Mouse (Mus musculus): Measurements from ENCODE around the gene Epb41l5. TPM values are rescaled to one million over a fixed set of nuclear protein-coding genes. Genes with fewer than 3 reads are reported as not detected.
A peak's percentile ranks its signal among the peaks of the same experiment; 100 is the strongest.

Epb41l5 gene
- total RNA-seq, 2 experiments from 2014 or later = 2.7 to 5.6 TPM

DNA sequence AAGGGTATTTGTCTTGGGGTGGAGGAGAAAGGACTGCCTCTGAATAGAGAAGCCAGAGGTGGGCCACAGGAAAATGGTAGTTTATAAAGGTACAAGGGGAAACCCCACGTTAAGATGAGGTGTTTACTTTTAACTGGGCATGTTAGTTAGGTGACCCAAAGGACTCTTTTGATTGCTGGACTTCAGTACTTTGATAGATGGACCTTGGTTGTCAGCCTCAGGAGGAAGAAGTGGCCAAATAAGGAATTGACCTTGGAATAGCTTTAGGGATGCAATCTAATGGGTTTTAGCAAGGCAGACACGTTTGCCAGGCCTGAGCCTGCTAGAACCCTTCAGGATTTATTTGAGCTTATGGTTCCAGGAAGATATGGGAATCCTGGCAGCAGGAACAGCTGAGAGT lies 109.5 kb downstream of the Epb41l5 start:
- intact Hi-C loops (cut with DNase I) = no loop called here
- DNase-seq = no peak

DNA sequence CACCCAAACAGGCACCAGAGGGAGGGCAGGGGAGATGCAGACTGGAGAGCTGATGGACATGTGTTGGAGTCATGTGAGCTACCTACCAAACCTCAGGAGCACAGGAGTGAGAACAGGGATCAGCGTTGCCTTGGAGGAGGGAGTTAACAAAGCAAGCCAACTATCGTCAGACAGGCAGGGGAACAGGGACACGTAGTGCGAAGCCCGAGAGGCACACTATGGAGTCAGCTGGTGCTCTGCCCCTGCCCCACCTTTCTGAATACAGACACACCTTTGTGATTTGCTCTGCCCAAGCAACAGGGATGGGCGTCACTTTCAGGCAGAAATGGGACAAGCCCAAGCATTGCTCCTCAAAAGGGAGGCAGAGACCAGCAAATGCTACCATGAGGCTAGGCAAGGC lies 111.1 kb downstream of the Epb41l5 start:
- intact Hi-C loops (cut with DNase I) = no loop called here
- DNase-seq = no peak

DNA sequence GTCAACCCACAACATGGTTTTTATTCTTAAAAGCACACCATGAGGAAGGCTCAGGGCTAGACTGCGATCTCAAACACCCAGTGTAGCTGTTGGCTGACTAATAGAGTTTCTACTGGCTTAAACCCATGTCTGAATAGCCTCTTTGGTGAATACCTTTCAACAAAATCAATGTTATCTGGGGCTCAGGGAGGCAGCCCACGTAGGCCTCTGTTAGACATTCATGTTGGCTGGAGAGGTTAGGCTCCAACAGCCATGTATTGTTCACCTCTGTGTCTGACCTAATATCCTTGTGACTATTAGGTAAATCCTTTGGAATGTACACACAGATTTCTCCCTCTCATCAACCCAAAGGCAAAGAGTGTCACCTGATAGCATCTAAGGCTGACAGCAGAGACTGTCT lies 112.7 kb downstream of the Epb41l5 start:
- intact Hi-C loops (cut with DNase I) = no loop called here
- DNase-seq = no peak

DNA sequence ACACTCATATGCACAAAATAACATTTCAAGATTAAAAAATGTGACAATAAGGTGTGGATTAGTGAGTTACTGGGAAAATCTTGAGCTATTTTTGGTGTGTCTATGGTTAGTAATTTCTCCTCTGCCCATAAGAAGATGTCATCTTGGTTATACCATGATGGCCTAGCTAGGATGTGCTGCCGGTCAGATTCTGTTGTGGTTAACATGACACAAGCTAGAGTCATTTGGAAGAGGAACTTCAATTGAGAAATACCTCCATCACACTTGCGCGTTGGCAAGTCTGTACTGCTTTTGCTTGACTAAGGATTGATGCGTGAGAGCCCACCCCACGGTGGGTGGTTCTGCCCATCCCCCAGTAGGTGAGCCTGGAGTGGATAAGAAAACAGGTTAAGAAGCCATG lies 114.5 kb downstream of the Epb41l5 start:
- intact Hi-C loops (cut with DNase I) = no loop called here
- DNase-seq = no peak

DNA sequence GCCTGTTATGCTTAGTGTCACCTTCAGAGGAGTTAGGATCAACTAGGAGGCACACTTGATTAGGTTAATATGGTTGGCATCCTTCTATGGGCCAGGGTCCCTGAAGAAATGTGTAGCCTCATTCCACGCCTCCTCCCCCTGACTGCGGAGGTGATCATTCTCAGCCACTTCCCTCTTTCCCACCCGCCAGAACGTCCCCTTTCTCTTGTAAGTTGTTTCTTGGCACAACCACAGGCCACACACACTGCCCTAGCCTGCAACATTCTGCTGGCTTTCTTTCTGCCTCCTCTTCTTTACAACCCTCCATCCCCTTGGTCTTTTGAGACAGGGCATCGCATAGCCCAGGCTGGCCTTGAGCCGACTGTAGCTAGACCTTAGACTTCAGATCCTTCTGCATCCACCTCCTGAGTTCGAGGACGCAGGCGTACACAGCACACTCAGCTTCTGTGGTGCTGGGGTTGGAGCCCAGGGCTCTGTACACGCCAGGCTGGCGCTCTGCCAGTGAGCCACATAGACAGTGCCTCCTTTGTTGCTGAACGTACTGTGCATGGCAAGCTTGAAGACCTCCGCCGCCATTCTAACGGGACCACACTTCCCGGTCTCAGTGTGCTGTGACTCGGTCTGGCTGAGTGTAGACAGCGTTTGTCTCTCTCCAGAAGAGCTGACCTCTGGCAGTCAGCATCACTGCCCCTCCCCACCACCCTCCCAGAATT lies 115.6 kb downstream of the Epb41l5 start:
- no peak for DNase-seq
- intact Hi-C loops (cut with DNase I) = no loop called here

DNA sequence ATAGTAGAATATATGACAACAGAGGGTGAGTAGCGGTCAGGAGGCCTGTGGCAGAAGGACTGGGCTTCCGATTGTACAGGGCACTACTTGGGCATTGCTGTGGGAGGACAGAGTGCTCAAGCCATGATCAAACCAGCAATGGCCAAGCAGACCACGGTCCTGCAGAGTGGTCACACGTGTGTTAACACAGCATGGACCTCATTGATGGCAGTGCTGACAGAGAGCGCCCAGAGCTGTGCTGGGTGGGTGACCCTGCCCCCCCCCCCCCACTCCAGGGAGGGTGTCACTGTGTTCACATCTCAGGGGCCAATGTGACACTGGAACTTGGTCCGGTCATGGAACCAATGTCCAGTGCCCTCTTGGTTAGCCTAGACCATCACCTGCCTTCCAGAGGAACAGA lies 116.6 kb downstream of the Epb41l5 start:
- no peak for DNase-seq
- intact Hi-C loops (cut with DNase I) = no loop called here

DNA sequence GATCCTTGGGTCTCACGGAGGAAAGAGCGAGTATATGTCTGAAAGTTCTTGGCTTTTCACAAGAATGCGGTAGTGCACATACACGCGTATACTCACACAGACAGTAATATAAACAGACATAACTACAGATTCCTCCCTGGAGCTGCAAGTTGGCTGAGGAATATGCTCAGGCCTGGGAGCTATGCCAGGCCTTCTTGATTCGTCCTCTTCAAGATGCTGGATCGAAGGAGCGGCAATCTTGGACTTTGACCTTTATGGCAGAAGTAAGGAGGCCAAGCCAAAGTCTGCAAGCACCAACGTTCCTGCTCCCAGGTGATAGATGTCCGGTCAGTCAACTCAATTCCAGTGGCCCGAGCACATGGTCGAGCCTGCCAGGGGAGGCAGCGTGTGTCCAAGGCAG lies 117.9 kb downstream of the Epb41l5 start:
- DNase-seq = no peak
- intact Hi-C loops (cut with DNase I) = no loop called here

DNA sequence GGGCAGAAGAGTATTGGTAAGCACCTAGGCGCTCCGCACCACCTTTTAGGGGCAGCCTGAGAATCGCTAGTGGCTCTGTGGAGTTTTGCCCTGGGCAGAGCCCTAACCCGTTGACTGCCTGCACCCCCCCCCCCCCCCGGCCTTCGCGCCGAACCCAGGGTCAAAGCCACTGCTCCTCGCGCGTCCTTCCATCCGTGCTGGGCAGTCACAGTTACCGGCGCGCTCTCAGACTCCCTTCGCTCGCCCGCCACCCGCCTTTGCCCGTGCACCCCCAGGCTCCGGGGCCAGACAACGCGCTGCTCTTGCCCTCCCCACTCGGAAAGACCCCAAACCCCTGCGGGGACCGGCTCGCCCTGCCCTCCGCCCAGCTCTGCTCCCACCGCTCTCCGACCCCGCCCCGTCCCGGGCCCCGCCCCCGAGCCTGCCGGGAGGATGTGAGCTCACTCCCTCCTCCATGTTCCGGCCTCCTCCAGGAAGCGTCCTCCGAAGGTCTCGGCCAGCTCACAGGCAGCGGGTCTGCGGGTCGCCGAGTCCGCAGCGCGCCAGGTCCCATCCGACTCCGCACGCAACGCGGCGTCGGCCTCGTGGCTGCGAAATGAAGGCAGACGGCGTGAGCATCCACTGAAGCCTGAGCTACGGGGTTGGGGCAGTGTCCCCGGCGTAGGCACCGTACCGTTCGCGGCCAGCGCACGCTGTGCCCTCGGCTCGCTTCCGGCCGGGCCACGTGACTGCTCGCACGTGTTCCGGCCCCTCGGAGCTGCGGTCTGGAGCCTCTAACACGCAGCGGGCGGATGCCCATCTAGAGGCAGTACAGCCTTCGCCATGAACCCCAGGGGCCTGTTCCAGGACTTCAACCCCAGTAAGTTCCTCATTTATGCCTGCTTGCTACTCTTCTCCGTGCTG lies 122.9 kb downstream of the Epb41l5 start, which contains the start of gene Tmem185b:
Gene Tmem185b, plus strand, starts transcription at position 472 of the 903 bp plus-strand sequence.
- DNase-seq = peak; percentile 94 to 96
- intact Hi-C loops (cut with DNase I) = loop anchor here (2.0 kb wide), 2 partner anchors 17 to 39 kb away; no protein-coding TSS in a partner anchor

DNA sequence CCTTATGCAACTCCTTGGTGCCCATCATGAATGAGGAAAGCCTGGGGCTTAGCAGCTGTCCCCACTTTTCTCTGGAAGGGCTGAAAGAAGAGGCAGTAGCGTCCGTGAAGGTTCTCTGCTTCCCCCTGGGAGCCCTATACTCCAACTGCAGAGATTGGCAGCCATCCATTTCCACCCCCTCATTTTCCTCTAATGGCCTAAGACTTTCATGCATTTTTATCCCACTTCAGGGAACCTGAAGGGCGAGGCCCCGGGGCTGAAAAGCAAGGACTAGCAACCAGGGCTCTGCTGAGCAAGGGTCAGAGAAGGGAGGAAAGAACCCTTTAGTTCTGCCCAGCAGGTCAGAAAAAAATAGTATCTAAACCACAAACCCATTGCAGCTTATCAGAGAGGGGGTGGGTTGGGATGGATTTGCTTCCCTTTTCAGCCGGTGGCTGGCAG lies 123.8 kb downstream of the Epb41l5 start:
- intact Hi-C loops (cut with DNase I) = loop anchor here (2.0 kb wide), 1 partner anchor 16 kb away; no protein-coding TSS in a partner anchor
- DNase-seq = peak; percentile 44 to 67

DNA sequence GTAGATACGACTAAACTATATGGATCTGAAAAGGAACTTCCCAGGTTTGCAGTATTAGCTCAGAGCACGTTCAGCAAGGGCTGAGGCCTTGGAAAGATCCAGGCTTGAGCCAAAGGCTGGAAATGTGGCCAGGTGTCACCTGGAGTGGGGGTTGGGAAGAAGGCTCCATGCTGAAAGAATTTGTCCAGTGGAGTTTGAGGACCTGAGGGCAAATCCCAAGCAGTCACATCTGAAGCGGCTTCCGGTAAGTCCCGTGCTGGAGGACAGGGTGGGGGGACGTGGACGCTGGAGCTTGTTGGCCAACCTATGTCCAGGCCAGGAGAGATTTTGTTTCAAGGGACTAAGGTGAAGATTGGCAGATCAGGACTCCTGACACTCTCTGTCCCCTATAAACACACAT lies 125.0 kb downstream of the Epb41l5 start:
- intact Hi-C loops (cut with DNase I) = loop anchor here (2.0 kb wide), 1 partner anchor 15 kb away; no protein-coding TSS in a partner anchor
- no peak for DNase-seq

DNA sequence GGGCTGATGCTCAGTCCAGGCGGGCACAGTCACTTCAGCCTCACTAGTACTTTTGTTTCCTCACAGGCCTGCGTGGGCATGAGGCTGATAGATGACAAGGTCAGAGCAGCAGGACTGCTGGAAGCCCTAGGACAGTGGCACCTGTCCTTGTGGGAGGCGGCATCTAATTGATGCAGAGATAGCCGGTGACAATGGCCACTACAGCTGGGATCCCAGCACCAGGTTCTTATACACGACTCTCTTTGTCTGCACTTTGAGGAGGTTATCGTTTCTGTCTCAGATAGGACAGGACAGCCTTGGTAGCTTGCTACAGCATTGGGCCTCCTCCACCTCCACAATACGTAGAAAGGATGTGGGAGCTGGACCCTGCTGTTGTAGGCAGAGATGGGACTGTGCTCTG lies 125.4 kb downstream of the Epb41l5 start:
- intact Hi-C loops (cut with DNase I) = no loop called here
- DNase-seq = no peak

DNA sequence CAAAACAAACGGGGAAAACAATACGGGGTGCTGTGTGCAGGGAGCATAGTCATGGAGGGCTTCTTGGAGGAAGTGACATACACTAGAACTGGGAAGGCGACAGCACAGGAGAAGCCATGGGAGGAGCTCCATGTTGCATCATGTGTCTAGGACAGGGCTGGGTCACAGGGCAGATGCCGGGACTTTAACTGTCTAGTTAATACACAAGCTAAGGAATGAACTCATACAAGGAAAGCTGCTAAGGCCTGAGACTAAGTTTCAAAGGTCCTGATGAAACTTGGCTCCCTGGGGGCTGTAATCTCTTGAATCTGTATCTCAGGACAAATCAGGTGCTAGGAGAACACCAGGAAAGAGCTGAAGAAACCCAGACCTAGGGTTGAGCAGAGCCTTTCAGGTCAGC lies 126.1 kb downstream of the Epb41l5 start:
- intact Hi-C loops (cut with DNase I) = no loop called here
- DNase-seq = no peak

DNA sequence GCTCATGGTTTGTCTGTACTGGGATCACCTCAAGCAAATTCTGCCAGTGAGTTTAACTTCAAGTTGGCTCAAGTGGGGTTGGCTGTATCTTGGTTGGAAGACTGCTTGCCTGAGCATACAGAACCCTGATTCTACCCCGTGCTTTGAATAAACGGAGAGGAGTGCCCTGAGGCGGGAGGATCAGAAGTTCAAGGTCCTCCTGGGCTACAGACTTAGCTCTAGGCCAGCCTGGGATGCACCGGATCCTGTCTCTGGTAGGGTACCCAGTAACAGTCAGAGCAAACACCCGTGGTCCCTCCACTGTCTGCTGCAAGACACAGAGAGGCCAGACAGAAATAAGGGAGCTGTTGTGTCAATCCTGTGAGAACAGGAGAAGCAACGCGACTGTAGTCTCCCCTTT lies 127.1 kb downstream of the Epb41l5 start:
- intact Hi-C loops (cut with DNase I) = no loop called here

DNA sequence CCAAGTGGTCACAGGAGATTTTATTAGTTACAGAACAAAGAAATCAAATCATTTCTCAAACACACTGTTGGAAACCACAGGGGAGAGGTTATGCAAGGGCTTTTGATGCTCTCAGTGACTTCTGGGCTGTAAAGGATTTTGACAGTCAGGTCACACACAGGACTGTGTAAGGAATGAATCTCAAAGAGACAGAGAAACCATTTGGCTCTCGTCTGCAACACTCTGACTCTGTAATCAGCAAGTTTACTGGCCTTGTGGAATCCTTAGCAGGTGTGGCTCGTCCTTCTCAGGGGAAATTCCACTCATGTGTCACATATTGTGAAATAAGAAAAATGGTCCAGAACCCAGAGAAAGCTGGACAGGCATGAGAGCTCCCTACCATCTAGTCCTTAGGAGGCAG lies 127.8 kb downstream of the Epb41l5 start:
- intact Hi-C loops (cut with DNase I) = no loop called here
- no peak for DNase-seq

More for the DNA sequence above, 127.1 kb downstream of the Epb41l5 start:
- DNase-seq = no peak

DNA sequence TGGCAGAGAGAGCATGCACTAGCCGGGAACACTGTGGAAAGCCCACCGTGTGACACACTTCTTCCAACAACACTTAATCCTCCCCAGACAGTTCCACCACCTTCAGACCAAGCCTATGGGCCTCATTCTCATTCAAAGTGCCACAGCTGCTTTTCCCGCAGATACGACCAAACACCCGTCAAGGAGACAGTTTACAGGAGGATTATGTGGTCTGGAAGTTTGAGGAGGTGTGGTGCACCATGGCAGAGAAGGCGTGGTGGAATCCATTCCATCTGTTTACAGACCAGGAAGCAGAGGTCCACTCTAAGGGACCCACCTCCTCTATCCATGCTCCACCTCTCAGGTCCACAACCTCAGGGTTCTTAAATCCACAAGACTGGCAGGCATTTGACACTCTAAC lies 129.5 kb downstream of the Epb41l5 start:
- DNase-seq = no peak
- intact Hi-C loops (cut with DNase I) = no loop called here

DNA sequence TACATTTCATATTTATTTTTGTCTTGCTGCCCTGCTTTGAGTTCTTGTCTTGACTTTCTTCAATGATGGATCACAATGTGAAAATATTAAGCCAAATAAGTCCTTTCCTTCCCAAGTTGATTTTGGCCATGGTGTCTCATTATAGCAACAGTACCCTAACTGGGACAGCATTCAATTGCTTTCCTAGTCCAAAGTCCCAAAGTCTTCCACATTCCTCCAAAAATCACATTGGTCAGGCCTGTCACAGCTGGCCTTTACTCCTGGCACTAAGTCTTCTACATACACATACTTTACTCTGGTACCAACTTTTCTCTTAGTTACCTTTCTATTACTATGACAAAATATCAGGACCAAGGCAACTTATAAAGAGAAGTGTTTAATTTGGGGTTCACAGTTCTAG lies 130.0 kb downstream of the Epb41l5 start:
- intact Hi-C loops (cut with DNase I) = no loop called here
- DNase-seq = no peak

DNA sequence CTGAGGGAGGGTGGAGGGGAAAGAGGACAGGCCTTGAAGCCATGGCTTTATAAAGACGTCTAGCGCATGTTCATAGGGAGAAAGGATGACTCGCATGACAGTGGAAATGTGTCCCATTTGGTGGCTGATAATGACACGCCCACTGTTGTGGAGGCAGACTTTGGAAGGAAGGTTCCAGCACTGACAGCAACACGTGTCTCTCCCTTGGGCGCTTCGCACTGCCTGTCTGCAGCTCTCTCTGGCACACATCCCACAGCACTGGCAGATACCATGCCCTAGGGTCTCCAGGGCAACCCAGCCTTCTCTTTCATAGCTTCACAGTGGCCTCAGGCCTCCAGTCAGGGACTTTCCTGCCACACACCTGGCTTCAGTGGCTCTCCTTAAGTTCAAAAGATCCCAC lies 130.7 kb downstream of the Epb41l5 start:
- intact Hi-C loops (cut with DNase I) = no loop called here
- no peak for DNase-seq

DNA sequence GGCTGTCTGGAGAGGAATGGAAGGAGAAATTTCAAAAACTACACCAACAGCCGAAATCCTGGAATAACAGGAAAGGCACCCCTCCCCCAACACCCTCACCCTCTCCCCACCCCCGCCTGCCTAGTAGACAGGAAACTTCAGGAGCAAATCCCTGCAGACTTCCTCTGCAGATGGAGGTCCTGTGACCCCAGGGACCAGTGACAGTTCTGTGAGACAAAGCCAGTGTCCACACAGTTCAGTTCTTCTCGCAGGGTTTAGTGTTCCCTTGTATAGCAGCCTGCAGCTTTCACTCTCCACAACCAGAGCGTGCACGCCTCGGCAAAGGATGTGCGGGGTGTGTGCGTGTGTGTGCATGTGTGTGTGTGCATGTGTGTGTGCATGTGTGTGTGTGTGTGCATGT lies 137.9 kb downstream of the Epb41l5 start:
- intact Hi-C loops (cut with DNase I) = no loop called here
- peak in 1 of 2 experiments; percentile 29 for DNase-seq

DNA sequence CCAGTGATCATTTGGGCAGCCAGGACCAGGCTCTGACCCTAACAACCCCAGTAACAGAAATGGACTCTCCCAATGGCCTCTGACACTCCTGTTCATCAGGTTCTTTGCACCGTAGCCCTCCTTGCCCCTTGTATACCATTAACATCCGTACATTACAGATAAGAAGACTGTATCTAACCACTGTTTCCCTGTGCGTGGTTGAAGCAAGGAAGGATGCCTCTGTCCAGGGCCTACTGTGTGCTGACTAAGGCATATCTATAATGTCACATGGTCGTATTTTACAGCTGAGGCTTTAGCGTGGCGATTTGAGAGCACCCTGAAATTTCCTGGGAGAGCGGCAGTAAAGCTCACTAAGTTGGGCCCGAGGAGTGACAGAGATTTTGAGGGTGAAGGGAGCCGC lies 138.4 kb downstream of the Epb41l5 start:
- DNase-seq = no peak
- intact Hi-C loops (cut with DNase I) = no loop called here

DNA sequence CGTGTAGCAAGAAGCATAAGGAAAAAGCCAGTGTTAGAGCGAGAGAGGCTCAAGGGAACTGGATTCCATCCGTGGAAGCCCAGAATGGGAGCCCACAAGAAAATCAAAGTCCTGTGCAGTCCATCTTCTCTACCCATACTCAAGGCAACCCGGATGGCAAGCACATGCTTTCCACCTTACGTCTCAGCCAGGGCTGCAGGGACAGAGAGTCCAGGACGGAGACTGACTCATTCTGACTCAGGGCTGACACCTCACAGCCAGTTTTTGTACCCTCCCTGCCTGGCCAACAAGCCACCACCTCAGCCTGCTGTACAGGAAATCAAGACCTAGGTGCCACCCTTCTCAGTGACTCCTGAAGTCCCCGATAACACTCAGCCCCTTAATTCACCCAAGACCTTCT lies 139.3 kb downstream of the Epb41l5 start:
- intact Hi-C loops (cut with DNase I) = loop anchor here (2.0 to 10.0 kb wide), 2 partner anchors 15 to 1195 kb away; partner anchors contain the start of gene Tsn
- DNase-seq = no peak

DNA sequence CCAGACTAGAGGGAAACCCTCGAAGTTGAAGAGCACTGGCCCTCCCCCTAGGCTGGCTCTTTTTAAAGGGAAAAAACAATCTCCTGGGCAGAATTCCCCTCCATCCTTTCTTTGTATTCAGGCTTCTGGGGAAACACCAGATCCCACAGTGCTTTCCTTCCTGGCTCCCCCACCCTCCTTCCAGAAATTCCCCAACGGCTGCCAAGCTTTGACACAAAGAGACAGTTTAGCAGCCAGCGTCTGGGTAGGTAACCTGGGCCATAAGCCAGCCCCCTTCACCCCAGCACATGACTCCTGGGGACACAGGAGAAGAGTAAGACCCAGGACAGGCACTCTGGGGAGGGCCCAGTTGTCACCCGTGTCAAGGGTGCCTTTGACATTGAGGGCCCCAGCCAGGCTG lies 140.3 kb downstream of the Epb41l5 start:
- DNase-seq = peak; percentile 53 to 59
- intact Hi-C loops (cut with DNase I) = loop anchor here (2.0 to 10.0 kb wide), 2 partner anchors 16 to 1194 kb away; partner anchors contain the start of gene Tsn
